Mouse (Mus musculus) bone marrow macrophage, adult 2 months (primary cell): ENCODE measurements around the gene Fxyd5. TPM values are rescaled to one million over a fixed set of nuclear protein-coding genes. Genes with fewer than 3 reads are reported as not detected.
A peak's percentile ranks its signal among the peaks of the same experiment; 100 is the strongest.

Experiments
- H3K27ac ChIP-seq: 2 replicates; pipeline ENCODE4 v1.5.1; 2012; ENCODE audit warnings: low read depth, low read length; ENCODE audit not compliant: insufficient read depth
- H3K4me1 ChIP-seq: 2 replicates; pipeline ENCODE4 v1.6.1; 2012; ENCODE audit warnings: low read length; ENCODE audit not compliant: control insufficient read depth, insufficient read depth
- H3K4me3 ChIP-seq: 2 replicates; pipeline ENCODE4 v1.5.1; 2012; ENCODE audit warnings: mild to moderate bottlenecking, low read length, moderate library complexity; ENCODE audit not compliant: insufficient read depth
- CTCF ChIP-seq: IDR thresholded peaks from 2 replicates; pipeline ENCODE4 v1.5.1; 2012; ENCODE audit warnings: low read depth, mild to moderate bottlenecking, low read length, moderate library complexity
- POLR2A ChIP-seq: IDR thresholded peaks from 2 replicates; pipeline ENCODE4 v1.6.1; 2012; ENCODE audit warnings: mild to moderate bottlenecking, low read depth, low read length, borderline replicate concordance
- polyA plus RNA-seq: library from polyadenylated mRNA; stranded (reverse); fragments of >200 nt; gene quantifications from 2 replicates; pipeline ENCODE4 v1.2.4, GENCODE M21; 2012; ENCODE audit not compliant: missing spikeins, insufficient read depth, insufficient read length

The Fxyd5 gene
- polyA plus RNA-seq, 1 experiment = 2,039 TPM

DNA sequence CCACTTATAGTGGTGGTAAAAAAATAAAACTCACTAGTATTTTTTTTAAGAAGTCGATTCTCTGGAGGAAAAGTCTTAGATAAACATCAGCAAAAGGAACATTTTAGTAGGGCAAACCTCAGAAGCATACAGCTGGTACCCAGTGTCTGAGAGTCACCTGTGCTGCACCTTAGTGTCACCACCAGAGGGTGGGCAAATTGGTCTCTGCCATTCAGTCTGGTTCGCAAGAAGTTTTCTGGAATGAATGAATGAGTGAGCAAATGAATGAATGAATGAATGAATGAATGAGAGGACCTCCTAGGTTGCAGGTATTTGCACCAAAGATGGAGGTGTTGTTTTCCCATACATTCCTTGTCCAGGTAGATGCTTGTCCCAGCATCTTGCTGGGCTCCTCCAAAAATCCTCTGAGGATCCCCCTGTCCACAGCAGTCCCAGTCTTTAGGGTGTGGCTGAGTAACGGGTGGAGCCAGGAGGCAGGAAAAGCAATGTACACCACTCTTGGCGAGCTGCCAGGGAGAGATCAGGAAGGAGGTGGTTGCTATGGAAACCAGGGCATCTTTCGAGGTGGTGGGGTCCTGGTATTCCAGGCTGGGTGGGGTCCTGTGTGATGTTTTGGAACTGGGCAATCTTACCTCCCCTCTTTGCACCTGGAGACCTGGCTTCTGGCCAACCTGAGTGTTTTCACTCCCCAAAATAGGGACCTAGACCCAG is 7.0 kb upstream of the Fxyd5 start:
- Histone ChIP-seq H3K27ac (no peak overlapping the region), H3K4me3 (no peak overlapping the region), H3K4me1 (0 out of 2 replicates have a peak, but pooled peaks cover 3% of the 10 kb centered on the region)
- TF ChIP-seq CTCF = no peak
- TF ChIP-seq POLR2A = no peak

DNA sequence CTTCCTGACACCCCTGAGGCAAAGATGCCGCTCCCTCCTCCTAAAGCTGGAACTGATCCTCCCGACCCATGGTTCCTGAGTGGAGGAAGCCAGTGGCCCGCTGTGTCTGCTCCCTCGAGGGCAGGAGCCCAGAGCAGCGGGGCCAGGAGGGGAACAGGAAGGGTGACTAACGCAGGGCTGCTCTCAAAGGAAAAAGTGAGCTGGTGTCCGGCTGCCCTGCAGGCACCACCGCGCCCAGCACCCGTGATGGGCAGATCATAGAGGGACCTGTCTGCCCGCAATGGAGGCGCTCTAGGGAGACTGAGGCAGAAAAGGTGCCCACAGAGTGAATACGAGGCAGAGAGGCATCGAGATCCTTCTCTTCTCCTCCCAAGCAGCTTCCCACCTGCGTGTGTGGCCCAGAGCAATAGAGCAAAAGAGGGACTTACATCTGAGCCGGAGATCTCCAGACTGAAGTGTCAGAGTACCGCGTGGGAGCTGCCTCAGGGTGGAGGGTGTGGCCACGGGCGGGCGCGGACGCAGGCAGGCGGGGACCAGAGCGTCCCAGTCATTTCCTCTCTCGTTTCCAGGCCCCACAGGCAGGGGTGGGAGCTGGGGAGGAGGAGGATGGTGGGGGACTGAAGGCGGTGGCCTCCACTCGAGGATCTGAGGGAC is 492 bp downstream of the Fxyd5 start:
- Histone ChIP-seq H3K4me3 (peak overlapping the region; percentile 73), H3K4me1 (peaks cover 25% of the 10 kb centered on the region), H3K27ac (peak overlapping the region; percentile 76)
- TF ChIP-seq CTCF (no peak), POLR2A (no peak)

DNA sequence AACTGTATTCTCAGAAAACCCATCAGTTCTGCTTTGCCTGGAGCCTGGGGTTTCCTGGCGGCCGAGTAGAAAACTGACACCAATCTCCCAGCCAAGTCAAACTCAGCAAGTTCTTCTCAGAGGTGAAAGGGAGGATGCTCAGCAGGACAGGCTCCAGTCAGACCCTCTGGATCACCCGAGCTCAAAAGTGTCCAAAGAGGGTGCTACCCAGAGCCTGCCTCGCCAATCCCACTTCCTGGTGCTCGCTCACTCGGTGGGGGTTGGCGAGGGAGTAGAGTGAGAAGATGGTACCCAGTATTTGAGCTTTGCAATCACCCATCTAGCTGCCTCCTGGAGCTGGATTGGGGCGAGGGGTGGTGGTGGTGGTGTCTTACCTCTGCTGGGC is 1.3 kb downstream of the Fxyd5 start:
- H3K4me3 ChIP-seq = peak overlapping the region; percentile 73
- peak overlapping the region; percentile 76 for H3K27ac ChIP-seq
- peaks cover 30% of the 10 kb centered on the region for H3K4me1 ChIP-seq
- TF ChIP-seq CTCF = no peak
- TF ChIP-seq POLR2A = no peak

DNA sequence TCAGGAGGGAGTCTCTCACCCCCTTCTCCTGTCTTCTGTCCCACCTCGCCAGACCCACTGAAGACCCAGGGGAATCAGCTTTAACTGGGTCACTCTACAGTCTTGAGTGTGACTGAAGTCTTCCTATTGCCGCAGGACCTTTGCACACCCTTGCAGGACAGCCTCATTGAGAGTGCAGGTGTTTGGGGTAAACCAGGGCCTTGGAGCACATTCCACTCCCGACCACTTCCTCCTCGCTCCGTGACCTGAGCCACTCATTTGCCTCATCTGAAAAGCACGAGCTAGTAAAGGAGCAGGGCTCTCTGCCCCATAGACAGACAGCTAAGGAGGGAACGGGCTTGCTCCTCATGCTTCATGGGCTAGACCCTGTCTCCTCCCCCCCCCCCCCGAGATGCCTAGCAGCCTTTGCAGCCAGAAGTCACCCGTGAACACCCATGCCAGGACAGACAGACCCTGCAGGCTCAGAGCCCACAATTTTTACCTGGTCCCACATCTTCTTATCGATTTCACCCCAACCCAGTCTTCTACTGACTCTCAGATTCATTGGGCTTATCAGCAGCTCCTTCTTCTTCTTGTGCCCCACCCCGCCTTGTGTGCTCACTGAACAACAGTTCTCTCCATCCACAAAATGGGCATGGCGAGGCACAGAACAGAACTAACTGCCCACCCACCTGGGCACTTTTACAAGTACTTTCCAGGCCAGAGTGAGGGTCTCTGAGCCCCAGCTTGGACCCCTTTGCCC is 1.8 kb downstream of the Fxyd5 start:
- H3K4me3 ChIP-seq = peak overlapping the region; percentile 73
- peaks cover 31% of the 10 kb centered on the region for H3K4me1 ChIP-seq
- no peak overlapping the region; the same call in 1 of the 2 replicates for H3K27ac ChIP-seq
- no peak for TF ChIP-seq CTCF
- TF ChIP-seq POLR2A = no peak

DNA sequence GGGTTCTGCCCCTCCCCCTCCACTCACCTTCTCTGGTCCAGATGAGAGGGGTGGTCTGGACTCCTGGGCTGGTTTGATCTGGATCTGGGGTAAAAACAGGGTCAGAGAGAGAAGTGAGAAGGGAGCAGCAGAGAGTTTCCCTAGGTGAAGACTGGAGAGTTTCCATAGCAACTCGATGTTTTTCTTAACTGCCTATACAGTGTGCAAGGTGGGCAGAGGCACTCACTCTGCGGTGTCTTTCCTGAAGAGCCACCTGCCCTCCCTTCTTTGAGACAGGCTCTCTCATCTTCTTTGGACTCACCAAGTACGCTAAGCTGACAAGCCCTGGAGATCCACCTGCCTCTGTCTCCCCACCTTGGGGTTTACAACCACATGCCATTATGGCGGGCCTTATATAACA is 3.3 kb downstream of the Fxyd5 start:
- TF ChIP-seq POLR2A (no peak), CTCF (no peak)
- H3K4me3 ChIP-seq = no peak overlapping the region
- H3K27ac ChIP-seq = no peak overlapping the region
- peaks cover 43% of the 10 kb centered on the region for H3K4me1 ChIP-seq

DNA sequence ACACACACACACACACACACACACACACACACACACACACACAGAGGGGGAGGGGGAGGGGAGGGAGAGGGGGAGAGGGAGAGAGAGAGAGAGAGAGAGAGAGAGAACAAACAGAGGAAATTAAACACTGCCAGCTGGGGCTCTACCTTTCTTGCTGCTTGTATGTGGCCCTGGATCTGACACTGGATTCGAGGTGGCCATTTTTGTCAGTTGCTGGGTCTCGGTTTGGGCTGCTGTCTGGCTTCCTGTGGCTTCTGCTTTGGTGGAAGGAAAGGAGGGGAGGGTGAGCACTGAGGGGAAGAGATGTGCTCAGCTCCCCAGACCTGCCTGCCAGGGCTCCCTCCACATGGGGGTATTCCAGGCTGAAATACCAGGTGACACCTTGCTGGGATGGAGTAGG is 4.6 kb downstream of the Fxyd5 start:
- H3K4me1 ChIP-seq = peaks cover 54% of the 10 kb centered on the region
- no peak for TF ChIP-seq POLR2A
- 0 out of 2 replicates have a peak overlapping the region, but pooled peaks have one; percentile 5 for H3K4me3 ChIP-seq
- H3K27ac ChIP-seq = no peak overlapping the region

DNA sequence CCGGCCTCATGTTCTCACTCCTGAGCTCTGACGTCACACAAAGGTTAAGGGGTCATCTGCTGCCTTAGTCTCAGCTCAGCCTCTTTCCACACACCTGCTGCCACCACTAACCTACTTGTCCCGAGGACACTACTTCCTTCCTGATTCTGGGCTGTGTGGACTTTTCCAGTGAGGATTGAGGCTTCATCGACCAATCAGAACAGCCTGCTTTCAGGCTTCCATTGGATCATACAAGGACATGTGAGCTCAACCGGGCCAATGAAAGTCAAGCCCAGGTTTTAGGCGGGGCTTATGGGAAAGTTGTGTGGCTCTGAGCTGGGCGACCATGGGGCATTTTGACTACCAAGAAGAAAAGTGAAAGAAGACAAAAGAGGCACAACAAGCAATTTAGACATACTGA is 5.4 kb downstream of the Fxyd5 start:
- H3K4me3 ChIP-seq = no peak overlapping the region
- H3K4me1 ChIP-seq = peaks cover 58% of the 10 kb centered on the region
- TF ChIP-seq CTCF (no peak), POLR2A (no peak)
- H3K27ac ChIP-seq = no peak overlapping the region

DNA sequence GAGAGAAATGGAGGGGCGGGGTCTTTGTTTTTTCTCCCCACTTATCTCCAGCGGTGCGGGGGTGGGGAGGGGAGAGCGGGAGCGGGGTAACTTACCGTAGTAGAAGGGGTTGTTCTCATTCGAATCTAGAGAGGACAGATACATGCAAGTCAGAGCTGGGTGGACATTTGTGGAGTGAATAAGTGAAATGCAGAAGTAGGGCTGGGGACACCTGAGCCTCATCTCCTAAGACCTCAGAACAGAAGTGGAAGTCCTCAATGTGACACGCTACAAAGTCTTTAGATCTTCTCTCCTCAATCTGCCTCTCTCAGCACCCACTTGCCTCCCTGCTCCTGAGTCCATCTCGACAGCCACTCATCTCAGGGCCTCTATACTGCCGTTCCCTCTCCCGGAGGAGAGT is 7.0 kb downstream of the Fxyd5 start:
- Histone ChIP-seq H3K4me1 (peaks cover 56% of the 10 kb centered on the region), H3K27ac (no peak overlapping the region), H3K4me3 (no peak overlapping the region)
- TF ChIP-seq POLR2A = no peak
- no peak for TF ChIP-seq CTCF

DNA sequence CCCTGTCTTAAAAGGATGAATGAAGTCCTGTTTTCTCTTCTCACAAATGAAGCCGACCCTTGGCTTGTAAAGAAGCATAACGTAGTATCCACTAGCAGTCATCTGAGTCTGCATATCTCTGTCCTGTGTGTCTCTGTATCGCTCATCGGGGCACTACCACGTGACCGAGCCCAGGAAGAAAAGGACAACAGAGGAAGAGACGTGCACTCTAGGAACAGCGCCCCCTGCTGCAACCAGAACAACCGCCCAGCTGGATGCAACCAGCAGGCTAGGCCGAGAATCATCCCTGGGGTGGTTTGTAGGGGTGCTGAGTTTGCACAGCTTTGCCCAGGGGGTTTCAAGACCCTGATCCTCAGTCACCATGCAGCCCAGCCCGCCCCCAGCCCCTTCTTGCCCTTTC is 7.5 kb downstream of the Fxyd5 start:
- no peak overlapping the region for H3K4me3 ChIP-seq
- TF ChIP-seq POLR2A (no peak), CTCF (peak; percentile 62; the same call in 1 of the 2 replicates)

DNA sequence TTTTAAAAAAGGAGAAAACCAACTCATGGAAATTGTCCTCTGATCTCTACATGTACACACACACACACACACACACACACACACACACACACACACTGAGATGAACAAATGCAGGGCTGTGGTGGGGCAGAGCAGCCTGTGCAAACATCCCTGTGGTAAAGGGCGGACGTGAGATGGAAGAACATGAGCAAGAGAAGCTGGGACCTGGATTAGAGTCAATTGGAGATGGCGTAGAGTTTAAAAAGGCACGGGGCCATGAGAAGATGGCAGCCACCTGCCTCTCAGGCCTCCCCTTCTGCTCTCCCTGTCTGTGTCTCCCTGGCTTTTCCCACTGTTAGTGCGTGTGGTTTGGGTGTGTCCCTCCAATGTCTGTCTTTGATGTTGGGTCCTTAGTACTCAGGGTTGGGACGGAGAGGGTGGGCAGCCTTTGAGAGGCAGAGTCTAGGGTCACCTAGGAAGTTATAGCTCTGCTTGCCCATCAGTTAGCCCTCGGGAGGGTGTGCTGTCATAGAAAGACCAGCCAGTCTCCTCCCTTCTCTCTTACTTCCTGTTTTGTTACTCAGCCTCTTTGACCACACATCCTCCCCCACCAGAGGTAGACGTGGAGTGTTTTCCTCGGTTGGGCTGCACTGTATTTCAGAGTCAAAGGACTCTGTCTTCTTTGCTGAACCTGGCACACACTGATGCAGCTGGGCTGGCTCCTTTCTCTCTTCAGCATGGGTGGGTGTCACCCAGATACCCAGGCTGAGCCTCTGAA is 8.7 kb downstream of the Fxyd5 start:
- H3K4me1 ChIP-seq = peaks cover 51% of the 10 kb centered on the region
- no peak overlapping the region for H3K4me3 ChIP-seq
- TF ChIP-seq CTCF (no peak), POLR2A (no peak)
- H3K27ac ChIP-seq = peak overlapping the region; percentile 75

More for the DNA sequence above, 7.5 kb downstream of the Fxyd5 start:
- Histone ChIP-seq H3K27ac (peak overlapping the region; percentile 71), H3K4me1 (peaks cover 54% of the 10 kb centered on the region)
